Mouse (Mus musculus): ENCODE measurements around the gene Itch.
"Not testable (repeated sequence)": the region's sequence is repeated elsewhere in the genome, so short reads cannot be mapped to it uniquely, and the experiment has no call there.

Itch gene

GRCm38 (mm10) chr2:155133011-155133976 is at the start of gene Itch:
Itch (plus strand) TSS chr2:155133509.
- peak; percentile 75 to 87 for DNase-seq (ENCODE audit: low spot score in 2 of 2)

- DNase-seq (ENCODE audit: low spot score in 2 of 2), result no peak
Measured at GRCm38 (mm10) chr2:155084546-155084945, 48.8 kb upstream of the Itch start.

GRCm38 (mm10) chr2:155086328-155086727 is 47.0 kb upstream of the Itch start:
- DNase-seq (ENCODE audit: low spot score in 2 of 2), result no peak

GRCm38 (mm10) chr2:155088264-155088663 is 45.0 kb upstream of the Itch start:
- no peak for DNase-seq (ENCODE audit: low spot score in 2 of 2)

- DNase-seq (ENCODE audit: low spot score in 2 of 2), result no peak
Measured at GRCm38 (mm10) chr2:155090909-155091742, 42.2 kb upstream of the Itch start.

- DNase-seq (ENCODE audit: low spot score in 2 of 2), result no peak
Measured at GRCm38 (mm10) chr2:155091743-155092075, 41.6 kb upstream of the Itch start.

- DNase-seq (ENCODE audit: low spot score in 2 of 2), result no peak
Measured at GRCm38 (mm10) chr2:155093418-155093817, 39.9 kb upstream of the Itch start.

GRCm38 (mm10) chr2:155098720-155099380 is 34.5 kb upstream of the Itch start:
- DNase-seq (ENCODE audit: low spot score in 2 of 2), result no peak

GRCm38 (mm10) chr2:155099421-155099820 is 33.9 kb upstream of the Itch start:
- DNase-seq (ENCODE audit: low spot score in 2 of 2), result no peak

- DNase-seq (ENCODE audit: low spot score in 2 of 2), result no peak
Measured at GRCm38 (mm10) chr2:155099994-155100795, 33.1 kb upstream of the Itch start.

GRCm38 (mm10) chr2:155100796-155101259 is 32.5 kb upstream of the Itch start:
- DNase-seq (ENCODE audit: low spot score in 2 of 2), result no peak

GRCm38 (mm10) chr2:155101761-155102181 is 31.5 kb upstream of the Itch start:
- no peak for DNase-seq (ENCODE audit: low spot score in 2 of 2)

- DNase-seq (ENCODE audit: low spot score in 2 of 2), result no peak
Measured at GRCm38 (mm10) chr2:155103607-155104006, 29.7 kb upstream of the Itch start.

GRCm38 (mm10) chr2:155107276-155107675 is 26.0 kb upstream of the Itch start:
- DNase-seq (ENCODE audit: low spot score in 2 of 2), result not testable (repeated sequence)

GRCm38 (mm10) chr2:155115216-155115830 is 18.0 kb upstream of the Itch start:
- no peak for DNase-seq (ENCODE audit: low spot score in 2 of 2)

- peak in 1 of 2 experiments; percentile 12 for DNase-seq (ENCODE audit: low spot score in 2 of 2)
Measured at GRCm38 (mm10) chr2:155133977-155134860, 910 bp downstream of the Itch start.

- no peak for DNase-seq (ENCODE audit: low spot score in 2 of 2)
Measured at GRCm38 (mm10) chr2:155135092-155135491, 1.8 kb downstream of the Itch start.

GRCm38 (mm10) chr2:155135534-155135933 is 2.2 kb downstream of the Itch start:
- DNase-seq (ENCODE audit: low spot score in 2 of 2), result no peak

- DNase-seq (ENCODE audit: low spot score in 2 of 2), result no peak
Measured at GRCm38 (mm10) chr2:155140986-155141385, 7.7 kb downstream of the Itch start.
